Mouse (Mus musculus) spleen, postnatal 10 days (tissue): ENCODE data around the gene Zfp61.

Source experiments
- DNase-seq, 2 experiments: peaks; one replicate each; pipeline ENCODE4 v3.0.0; 2021 to 2022; ENCODE audit warnings: low spot score in 2 of 2

Zfp61 gene

DNA sequence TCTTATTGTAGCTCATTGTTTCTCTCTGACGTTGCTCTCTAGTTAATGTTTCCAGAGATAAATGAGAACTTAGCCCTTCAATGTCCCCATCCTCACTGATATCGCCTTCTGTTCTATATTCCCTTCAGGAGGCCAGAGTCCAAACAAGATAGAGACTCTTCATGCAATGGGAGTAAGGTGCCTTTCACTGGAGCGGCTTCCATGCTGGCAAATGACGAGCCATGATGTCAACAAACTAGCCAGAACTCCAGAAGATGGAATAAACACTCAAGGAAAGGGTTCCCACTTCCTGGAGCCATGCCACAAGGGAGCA lies 41.1 kb downstream of the Zfp61 start:
- no peak for DNase-seq

DNA sequence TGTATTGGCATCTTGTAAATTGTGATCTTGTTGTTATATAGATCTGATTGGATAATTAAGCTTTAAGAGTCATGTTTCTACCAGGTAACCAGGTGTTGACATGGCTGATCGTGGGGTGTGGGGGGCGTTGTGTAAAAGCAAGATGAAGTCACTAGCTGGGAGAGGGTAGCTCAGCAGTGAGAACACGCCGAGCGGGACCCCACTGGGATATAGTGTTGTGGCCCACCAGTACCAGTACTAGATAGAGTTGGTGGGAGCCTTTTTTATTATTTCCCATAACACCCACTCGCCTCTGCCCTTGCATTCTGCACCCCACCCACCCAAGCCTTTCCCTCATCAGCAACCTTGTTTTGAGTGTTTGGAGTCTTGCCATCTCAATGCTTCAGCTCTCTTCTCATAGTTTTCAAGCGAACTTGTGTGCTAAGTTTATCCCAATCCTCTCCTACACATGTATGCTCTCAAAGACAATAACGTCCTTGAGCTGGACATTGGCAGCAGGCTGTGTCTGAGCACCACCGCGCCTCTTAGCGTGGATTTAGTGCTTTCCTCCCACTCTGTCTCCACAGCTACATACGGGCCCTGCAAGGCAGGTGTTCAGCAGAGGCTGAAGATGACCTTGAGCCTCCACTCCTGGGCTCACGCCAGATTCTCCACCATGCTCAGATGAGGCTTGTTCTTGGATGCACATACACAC lies 41.6 kb downstream of the Zfp61 start:
- no peak for DNase-seq

DNA sequence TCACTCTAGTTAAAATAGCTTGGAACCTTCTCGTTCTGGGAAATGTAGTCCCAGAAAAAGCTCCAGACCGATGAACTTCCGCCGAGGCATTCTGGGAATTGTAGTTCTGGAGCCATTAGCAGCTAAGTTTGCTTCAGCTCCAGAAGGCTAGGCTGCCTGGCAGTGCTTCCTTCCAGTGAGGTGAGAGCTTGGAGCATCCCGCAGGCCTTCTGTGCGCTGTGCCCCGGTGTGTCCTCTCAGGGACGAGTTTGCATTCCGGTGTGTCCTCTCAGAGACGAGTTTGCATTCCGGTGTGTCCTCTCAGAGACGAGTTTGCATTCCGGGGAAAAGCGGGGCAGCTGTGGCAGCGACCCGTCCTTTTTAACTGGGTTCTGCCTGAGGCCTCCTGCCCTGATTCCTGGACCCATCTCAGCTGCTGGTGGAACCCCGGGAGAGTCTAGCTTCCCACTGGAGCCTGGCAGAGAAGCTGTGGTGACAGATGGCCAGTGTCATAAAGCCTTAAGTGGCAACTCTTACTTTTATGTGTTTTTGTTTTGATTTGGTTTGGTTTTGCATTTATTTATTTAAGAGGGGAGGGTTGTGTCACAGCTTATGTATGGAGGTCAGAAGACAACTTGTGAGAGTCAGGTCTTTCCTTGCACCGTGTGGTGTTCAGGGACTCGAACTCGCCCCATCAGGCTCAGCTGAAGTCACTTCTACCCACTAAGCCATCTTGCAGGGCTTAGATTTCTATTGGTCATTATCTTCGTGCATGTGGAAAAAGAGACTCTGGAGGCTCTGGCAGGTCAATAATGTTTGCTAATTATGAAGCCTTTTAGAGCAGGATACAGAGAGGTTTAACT lies 46.2 kb downstream of the Zfp61 start, which contains the start of gene Zfp108:
Gene Zfp108, plus strand, starts transcription at position 162 of the 842 bp plus-strand sequence.
- peak in 1 of 2 experiments; percentile 47 for DNase-seq

GRCm38 (mm10) chr7:24253779-24254615 lies 47.0 kb downstream of the Zfp61 start:
- DNase-seq = no peak
